Mouse (Mus musculus) layer of hippocampus, postnatal 14 days (tissue): ENCODE results near the gene Tyrp1. TPM values are rescaled to one million over a fixed set of nuclear protein-coding genes. Genes with fewer than 3 reads are reported as not detected.

ENCODE experiments used
- DNase-seq, 2 experiments: peaks; one replicate each; pipeline ENCODE4 v3.0.0; 2021 to 2022; ENCODE audit warnings: low spot score in 2 of 2, mixed read lengths in 1 of 2
- total RNA-seq, 2 experiments: library from RNA; stranded (reverse); gene quantifications; 2 replicates each; pipeline ENCODE4 v1.2.3; 2021

Gene Tyrp1
- total RNA-seq, 2 experiments from 2014 or later = 0.55 TPM

GRCm38 (mm10) chr4:80891004-80891403, 57.1 kb downstream of the Tyrp1 start:
- no peak for DNase-seq

- DNase-seq = no peak
These were observed 61.5 kb downstream of the Tyrp1 start for GRCm38 (mm10) chr4:80895278-80895894.

Other genes with a start within 250 kb of the Tyrp1 start
- gene Lurap1l, start 76.5 kb downstream of the Tyrp1 start, total RNA-seq = 10 to 100 TPM; 18.8 to 20.4 TPM